Mouse (Mus musculus) ES-E14 (cell line): ENCODE data around the gene Tmem202.

Source experiments
- HCFC1 ChIP-seq: IDR thresholded peaks from 2 replicates; pipeline ENCODE4 v1.6.1; 2012; ENCODE audit warnings: low read length, inconsistent platforms, borderline replicate concordance; ENCODE audit not compliant: insufficient read depth
- ZC3H11A ChIP-seq: IDR thresholded peaks from 2 replicates; pipeline ENCODE4 v1.6.1; 2012; ENCODE audit warnings: low read depth, mild to moderate bottlenecking, inconsistent platforms, low read length, borderline replicate concordance

DNA sequence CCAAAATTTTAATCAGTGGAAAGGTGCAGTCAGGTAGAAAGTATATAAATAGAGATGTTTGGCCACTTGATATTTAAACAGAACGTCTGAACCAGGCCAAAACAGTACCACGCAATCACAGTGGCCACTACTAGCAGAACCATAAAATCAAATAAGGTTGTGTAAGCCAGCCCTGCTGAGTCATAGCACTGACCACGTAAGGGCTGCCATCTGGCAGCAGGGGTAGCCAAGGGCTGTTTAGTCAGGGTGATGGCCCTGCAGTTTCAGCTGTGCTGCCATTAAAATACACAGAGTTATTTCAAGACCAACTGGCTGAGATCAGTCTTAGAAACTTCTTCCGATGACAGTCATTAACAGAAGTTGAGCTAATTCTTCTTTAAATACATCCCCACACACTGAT, 5.8 kb downstream of the Tmem202 start:
- TF ChIP-seq HCFC1 = no peak
- no peak for TF ChIP-seq ZC3H11A
